Mouse (Mus musculus): ENCODE measurements around the gene Sult1a1.

Sult1a1 gene

DNA sequence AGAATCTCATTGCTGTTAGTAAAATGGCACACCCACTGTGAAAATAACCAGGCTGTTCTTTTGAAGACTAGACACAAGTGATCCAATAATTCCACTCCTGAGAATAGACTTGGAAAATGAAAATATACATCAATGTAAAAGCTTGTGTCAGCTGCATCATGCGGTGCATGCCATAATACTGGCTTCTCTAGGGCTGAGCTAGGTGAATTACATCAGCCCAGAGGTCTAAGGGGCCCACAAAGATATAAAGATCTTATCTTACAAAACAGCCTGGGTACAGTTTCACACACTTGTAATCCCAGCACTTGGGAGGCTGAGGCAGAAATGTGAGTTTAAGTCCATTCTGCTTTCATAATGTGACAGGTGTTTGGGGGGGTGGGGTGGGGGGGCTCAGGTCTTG lies 18.7 kb downstream of the Sult1a1 start:
- no peak for DNase-seq

DNA sequence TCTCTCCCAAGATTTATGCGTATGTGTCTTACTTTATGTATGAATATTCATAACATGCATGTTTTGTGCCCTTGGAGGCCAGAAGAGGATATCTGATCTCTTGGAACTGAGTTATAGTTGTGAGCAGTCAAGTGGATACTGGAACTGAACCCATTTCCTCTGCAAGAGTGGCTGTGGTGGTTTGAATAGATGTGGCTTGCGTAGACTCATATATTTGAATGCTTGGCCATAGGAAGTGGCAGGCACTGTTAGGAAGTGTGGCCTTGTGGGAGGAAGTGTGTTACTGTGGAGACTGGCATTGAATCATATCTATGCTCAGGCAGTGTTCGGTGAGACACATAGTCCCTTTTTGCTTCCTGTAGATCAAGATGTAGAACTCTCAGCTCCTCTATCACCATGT lies 20.5 kb downstream of the Sult1a1 start:
- DNase-seq: no peak

DNA sequence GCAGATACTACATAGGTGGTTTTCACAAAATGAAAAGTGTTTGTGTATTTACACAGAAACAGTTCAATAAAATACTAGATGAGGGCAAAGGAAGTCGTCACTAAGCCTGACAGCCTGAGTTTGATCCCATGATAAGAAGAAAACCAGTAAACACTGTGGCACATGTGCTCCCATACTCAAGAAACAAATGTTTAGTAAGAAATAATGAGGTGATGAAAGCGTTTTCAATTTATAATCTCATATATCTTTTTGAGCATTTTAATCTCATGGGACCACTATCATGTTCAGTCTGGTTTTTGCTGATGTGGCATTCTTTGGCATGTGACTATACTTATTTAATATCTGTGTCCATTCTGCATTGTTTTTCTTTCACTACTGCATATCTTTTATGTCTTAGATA lies 22.2 kb downstream of the Sult1a1 start:
- DNase-seq: no peak

DNA sequence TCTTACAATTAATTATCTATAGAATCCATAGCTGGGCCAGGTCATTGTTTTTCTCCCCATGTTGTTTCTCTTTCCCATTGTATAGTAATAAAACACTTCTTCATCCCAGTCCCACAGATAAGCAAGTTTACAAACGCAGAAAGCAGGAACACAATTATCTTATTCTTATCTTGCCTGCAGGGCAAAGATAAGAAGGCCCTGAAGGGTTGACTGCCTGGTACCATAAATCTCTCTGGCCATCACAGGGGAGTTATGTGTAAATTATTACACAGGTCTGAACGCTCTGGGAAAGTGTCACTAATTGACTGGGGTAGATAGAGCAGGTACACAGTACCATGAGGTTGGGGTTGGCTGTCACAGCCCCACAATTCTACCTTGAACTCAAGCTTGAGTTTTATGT lies 25.4 kb downstream of the Sult1a1 start:
- DNase-seq: no peak

DNA sequence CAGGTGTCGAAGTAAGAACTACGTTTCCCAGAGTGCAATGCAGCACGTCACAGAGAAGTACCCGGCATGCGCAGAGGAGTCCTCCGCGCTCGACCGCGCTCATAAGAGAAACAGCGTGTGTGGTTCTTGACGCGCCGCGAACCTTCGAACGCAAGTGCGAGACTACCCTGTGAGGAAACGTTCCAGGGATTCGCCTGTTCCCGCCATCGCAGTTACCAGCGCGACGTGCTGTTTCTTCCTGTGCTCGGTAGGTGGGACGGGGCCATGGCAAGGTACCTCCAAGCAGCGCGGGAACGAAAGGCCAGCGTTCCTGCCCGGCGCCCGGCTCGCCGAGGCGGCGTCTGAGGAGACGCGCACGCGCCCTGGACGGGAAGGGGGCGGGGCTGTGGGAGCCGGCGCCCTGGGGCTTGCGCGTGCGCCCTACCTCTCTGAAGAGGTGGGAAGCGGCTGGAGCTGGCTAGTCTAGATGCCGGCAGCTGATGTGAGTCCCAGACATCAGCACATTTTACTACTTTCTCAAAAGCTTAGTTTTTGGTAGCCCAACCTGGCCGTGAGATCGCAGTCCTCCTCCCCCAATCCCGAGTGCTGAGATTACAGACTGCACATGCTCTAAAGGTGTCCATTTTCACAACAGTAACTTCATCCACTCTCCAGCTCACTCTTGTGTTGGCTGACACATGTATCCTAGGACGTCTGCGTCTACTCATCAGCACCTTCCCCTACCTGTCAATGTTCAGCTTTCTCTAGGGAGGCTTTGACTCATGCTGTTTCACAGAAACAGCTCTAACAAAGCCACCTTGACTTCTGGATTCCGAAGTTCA lies 26.8 kb downstream of the Sult1a1 start, which contains the start of gene Sgf29:
Sgf29 (plus strand) TSS at position 79 of the 821 bp plus-strand sequence.
- peak; percentile 92 for DNase-seq

DNA sequence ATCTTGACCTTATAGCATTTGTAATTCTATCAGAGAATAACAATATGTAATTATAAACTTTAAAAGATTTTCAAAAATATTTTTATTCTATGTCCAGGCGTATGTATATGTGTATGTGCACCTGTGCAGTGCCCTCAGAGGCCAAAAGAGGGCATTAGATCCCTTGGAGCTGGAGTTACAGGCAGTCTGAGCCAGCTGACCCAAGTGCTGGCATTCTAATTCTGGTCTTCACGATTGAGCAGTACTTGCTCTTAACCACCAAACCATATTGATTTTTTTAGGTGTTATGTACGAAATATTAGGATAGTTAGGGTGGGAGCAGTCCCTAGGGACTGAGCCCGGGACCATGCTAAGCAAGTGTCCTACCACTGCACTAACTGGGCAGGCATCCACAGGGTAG lies 27.7 kb downstream of the Sult1a1 start:
- no peak for DNase-seq

DNA sequence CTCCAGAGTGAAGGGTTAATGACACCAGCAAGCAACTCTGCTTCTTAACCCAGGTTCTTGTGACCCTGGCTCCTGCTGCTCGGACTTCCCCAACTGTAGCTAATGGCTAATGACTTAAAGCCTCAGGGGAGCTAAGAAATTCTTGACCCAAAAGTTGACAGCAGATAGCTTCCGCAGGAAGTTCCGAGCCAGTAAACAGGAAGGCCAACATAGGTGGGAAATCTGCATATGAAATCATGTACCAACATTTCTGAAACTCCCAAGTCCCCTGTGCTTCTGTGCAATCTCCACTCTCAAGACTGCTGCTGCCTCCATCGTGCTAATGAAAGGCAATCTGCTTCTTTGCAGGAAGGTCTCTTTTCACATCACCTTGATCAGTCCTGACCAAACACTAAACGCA lies 30.5 kb downstream of the Sult1a1 start:
- peak in 1 of 2 experiments; percentile 40 for DNase-seq

DNA sequence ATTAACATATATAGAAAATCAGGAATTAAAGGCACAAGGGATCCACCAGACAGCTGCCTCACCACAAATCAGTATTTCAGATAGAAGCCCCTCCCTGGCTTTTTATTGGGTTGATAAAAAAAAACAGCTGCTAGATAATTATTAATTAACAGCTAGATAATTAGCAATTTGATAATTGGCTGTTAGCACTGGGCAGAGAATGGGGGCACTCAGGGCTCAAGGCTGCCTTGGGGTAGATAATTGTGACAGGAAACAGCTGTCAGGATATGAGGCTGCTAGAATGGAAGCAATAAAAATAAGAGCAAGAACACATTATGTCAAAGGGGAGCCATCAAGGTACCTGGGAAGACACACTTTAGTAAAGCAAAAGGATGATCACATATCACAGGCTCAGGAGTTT lies 31.3 kb downstream of the Sult1a1 start:
- DNase-seq: no peak

DNA sequence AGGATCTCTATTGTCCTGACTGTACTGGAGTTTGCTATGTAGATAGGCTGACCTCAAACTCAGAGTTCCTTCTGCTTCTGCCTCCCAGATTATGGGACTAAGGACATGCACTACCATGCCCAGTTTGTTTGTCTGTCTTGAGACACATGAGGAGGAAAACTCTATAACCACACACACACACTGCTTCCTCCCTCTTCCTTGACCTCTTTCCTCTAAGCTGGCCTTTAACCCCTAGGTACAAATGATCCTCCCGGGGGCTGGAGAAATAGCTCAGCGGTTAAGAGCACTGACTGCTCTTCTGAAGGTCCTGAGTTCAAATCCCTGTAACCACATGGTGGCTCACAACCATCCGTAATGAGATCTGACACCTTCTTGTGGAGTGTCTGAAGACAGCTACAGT lies 31.9 kb downstream of the Sult1a1 start:
- DNase-seq: no peak

DNA sequence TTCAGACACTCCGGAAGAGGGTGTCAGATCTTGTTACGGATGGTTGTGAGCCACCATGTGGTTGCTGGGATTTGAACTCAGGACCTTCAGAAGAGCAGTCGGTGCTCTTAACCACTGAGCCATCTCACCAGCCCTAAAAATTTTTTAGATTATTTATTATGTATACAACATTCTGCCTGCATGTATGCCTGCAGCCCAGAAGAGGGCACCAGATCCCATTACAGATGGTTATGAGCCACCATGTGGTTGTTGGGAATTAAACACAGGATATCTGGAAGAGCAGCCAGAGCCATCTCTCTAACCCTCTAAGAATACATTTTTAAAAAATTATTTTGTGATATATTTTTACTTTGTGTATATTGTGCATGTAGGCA lies 33.0 kb downstream of the Sult1a1 start:
- peak in 1 of 2 experiments; percentile 49 for DNase-seq

DNA sequence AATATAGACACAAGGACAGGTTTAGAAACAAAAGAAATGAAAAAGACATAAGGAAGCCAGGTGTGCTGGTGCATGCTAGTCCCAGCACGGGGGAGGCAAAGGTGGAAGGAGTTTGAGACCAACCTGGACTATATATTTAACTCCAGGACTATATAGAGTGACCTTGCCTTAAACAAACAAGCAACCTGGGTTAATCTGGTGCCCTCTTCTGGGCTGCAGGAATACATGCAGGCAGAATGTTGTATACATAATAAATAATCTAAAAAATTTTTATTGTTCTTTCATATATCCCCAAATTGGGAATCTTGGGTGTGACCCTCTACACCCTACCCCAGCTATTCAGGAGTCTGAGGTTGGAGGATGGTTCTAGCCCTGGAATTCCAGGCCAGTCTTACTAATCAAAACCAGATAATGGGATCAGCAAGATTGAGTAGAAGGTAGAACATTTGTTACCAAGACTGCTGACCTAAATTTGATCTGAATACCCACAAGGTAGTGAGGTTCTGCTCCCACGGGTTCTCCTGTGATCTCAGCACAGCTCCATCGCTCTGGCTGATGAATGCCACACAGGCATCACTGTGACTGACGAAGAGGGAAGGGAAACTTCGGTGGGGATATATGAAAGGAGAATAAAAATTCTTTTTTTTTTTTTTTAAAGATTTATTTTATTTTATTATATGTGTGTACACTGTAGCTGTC lies 33.5 kb downstream of the Sult1a1 start:
- DNase-seq: no peak

DNA sequence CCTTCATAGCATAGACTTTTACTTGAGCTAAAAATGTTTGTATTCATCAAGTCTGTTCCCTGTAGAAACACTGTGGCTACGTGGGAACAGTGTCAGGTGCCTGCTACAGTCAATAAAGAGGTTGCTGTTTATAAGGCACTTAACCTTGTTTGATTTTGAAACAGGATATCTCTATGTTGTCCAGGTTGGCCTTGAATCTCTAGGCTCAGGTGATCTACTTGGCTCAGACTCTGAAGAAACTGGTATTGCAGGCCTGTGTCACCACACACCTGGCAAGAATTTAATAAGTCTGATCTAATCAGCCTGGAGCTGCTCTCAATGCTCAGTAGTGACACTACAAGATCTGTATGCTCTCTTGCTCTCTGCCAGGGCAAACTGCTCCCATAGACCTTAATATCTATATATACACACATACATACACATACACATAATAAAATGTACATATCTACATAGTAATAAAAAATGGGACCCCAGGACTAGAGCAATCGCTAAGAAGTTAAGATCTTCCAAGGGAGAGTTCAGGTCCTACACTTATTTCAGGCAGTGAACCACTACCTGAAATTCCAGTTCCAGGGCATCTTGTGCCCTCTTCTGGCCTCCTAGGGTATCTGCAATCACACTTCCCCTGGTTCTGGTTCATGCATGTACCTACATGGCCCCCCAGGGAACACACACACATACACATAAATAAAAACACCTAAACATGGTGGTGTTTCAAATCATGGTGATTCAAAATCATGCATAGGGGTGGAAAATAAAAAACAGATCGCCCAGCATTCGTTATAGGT lies 39.3 kb downstream of the Sult1a1 start:
- DNase-seq: peak; percentile 40 to 48

DNA sequence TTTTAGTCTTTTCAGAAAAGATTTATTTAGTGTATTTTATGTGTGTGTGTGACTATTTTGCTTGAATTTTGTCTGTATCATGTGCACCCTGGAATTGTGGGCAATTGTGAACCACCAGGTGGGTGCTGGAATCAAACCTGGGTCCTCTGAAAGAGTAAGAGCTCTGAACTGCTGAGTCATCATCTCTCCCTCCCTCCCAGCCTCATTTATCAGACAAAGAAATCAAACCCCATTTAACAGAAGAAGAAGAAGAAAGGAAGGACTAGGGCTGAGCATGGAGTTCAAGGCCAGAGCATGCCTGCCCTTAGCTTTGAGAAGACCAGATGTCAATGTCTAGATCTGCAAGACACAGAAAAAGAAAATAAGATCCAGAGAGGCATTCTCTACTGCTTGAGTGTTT lies 40.9 kb downstream of the Sult1a1 start:
- DNase-seq: no peak

DNA sequence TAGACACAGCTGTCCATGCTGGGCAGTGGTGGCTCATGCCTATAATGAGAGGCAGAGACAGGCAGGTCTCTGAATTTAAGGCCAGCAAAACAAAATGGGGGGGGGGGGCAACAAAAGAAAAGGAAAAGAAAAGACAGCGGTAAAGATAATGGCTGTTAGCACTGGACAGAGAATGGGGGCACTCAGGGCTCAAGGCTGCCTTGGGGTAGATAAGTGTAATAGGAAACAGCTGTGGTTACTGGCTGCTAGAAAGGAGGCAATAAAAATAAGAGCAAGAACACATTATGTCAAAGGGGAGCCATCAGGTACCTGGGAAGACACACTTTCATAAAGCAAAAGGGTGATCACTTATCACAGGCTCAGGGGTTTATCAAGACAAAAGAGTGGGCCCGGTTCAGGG lies 43.8 kb downstream of the Sult1a1 start:
- no peak for DNase-seq

DNA sequence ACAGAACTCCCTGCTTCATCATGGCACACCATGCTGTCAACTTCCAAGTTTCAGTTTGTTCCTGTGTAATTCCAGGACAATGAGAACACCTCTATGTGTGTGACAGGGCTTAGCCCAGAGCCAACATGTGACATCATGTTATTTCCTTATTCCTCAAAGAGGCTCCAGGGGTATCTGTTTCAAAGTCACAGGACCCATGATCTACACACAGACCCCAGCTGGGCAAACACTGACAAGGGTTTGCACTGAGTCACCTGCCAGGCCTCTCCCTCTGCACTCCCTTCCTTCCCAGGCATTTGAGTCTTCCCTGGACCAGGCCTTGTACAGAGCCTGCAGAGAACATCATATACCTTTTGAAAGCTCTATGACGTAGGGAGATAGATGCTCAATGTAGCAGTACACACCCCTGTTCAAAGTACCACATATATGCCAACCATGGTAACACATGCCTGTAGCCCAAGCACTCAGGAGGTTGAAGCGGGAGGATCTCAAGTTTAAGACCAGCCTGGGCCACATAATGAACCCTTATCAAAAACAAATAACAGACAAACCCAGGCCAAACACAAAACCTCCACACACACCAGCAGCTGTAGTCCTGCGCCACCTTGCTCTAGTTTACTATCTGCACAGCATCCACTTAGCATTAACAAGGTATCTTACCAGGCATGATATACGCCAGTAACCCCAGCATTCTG lies 45.3 kb downstream of the Sult1a1 start, which contains the start of gene Nupr1:
Nupr1 (minus strand) TSS at position 38 of the 695 bp plus-strand sequence.
- DNase-seq: no peak

DNA sequence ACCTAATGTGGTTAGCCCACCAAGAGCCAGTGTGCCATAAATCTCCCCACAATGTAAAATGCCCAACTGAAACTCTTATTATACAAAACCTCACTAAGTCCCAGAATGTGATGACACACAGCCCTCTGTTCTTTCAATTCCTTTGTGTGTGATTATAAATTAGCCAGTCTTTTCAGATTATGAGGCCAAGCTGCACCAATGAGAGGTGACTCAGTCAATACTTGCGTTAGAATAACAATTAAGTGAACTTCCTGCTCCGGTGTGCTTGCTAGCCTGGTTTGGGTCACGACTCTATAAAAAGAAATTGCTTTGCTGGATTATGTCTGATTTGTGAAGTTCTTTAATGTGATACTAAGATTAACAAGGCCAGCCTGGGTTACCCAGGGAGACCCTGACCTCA lies 46.3 kb downstream of the Sult1a1 start:
- DNase-seq: no peak

DNA sequence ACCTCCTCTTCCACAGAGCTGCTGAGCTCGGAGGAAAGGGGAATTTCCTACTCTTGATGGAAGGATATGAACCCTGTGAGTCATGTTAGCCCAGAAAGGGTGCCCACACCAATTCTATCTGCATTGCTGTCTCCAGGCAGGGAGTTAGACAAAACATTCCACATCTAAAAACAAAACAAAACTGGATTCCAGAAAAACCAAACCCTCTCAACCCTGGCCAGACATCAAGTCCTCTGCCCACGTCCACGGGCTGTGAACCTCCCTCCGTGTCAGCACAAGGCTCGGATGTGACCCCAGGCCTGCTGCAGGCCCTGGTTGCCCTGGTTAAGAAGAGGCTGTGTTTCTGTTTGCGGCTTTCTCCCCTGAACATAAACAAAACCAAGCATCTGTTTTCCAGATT lies 48.1 kb downstream of the Sult1a1 start:
- DNase-seq: no peak

DNA sequence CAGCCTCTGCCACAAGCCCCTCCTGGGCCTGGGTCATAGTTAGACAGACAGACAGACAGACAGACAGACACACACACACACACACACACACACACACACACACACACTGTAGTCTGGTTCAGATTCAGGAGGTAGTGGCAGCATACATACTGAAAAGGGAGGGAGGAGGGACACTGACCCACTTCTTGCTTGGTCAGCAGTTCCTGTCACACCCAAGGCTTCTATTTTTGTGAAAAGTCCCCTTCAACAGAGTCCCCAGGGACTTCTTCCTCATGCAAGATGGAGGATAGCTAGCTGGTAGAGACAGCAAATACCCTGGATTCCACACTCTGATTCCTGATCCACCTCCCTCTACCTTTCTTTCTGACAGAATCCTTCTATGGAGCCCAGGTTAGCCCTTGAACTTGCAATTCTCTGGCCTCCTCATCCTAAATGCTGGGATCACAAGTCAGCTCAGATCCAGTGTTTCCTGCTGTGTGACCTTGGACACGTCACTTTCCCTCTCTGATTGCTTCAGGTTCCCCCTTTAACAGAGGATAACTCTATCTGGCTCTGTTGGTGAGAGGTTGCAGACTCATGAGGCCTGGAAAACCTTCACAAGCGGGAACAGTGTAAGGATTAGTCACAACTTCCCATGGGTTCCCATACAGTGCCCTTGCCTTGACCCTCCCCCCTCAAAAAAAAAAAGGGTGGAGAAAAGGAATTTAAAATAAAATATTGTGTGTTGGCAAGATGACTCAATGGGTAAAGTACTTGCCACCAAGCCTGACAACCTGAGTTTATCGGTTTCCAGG lies 50.2 kb downstream of the Sult1a1 start:
- DNase-seq: no peak

DNA sequence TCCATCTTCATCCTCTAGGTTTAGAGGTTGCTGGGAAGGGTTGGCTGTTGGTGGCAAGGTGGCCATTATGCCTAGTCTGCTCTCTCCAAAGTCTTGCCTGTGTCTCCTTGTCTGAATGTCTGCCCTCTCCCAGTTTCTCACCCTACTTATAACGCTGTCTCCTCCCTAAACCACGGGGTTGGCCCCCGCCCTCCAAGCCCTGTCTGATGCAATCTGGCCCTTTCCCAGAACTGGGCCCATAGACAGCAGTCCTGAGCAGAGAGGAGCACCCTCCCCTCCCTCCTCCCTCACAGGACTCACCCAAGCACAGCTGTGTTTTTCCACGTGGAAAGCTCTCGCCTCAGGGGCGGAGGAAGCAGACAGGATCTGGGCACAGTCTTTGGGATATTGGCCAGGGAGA lies 50.9 kb downstream of the Sult1a1 start:
- peak; percentile 50 to 72 for DNase-seq

DNA sequence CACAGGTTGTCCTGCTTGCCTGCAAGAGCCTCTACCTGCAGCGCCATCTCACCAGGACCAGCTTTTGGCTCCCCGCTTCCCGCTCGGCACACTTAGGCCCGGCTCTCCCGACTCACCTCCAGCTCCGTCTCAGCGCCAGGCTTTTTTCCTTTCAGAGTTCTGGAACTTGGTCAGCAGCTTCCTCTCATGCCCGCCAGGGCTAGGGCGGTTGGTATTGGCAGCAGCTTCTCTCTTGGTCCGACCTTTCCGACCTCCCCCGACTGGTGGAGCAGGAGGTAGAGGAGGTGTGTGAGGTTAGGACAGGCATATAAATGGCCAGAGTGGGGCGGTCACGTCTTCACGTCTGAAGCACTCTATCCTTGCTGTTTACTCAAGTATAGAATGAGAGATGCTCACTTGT lies 51.5 kb downstream of the Sult1a1 start:
- no peak for DNase-seq

DNA sequence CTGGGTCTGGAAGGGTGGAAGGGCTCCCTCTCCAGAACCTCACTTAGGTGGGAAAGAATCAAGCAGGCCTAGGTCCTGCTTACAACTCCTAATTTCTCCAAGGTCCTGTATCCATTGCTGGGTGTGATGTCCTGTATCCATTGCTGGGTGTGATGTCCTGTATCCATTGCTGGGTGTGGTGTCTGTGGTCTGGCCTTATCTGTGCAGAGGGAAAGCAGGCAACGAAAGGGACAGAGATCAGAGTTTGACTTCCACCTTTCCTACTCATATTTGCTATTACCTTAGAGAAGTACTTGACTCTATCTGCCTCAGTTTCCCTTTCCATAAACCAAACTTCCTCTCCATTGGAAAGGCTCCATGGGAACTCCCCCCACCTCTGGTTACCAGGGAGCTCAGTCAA lies 52.9 kb downstream of the Sult1a1 start:
- no peak for DNase-seq

All from kidney, adult 8-10 months (tissue).